11 mouse cellular contexts compared by ENCODE assay signal in the genomic region with DNA sequence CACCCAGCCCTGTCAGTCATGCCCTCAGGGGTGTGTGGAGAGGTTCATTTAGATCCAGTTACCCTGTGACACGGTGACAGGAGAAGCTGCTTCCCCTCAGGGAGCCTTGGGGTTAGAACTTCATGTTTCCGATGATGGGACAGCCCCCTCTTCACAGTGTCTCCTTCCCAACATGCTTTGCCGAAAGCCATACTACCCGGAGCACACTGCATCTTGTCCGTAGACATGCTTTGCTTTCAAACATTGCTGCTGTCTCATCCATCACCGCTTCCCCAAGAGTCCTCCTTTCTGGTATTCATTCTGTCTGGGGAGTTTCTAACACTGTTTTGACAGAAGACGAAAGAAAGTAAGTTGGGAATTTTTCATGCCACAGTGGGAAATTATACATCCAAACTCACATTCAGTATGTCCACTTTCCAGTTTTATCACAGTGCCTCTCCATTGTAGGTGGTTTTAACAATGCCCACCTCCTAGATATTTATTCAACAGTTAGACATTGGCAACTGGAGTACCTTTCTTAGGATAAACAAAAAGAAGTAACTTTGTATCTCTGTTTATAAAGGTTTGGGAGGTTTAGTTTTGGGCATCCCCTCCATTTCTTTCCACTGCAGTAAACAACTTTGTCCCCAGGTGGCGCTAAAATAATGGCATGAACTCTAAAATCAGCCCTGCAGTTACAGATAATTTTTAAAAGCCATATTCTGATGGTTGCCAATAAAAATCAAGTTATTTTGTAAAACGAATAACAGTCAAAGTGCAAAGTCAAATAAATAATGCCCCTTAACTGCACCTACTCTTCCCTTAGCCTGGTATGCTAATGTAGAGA. TPM values are rescaled to one million over a fixed set of nuclear protein-coding genes. Genes with fewer than 3 reads are reported as not detected.
DNase-seq lines count a peak whose midpoint lies in the region; ATAC-seq lines count a peak whose summit lies in the region.
"Had no signal": no experiment of that assay in that cellular context is flagged by ENCODE, and none has a peak within 500 bp of the region (broad histone marks: within the 10 kb centered on the region; RNA-seq: fewer than 3 reads in every experiment).

No protein-coding gene starts in this region.

- DNase-seq in hindbrain, embryonic 14.5 days (ENCODE audit: low spot score) = peak; percentile 83
- peak; percentile 74 for DNase-seq in testis, postnatal 10 days (ENCODE audit: low spot score)
- no peak for DNase-seq in testis, postnatal 14 days (ENCODE audit: low spot score)
- peak; percentile 37 for DNase-seq in c-Kit-positive CD71-positive TER-119-positive erythroid progenitor cells, embryonic 14.5 days (ENCODE audit: low spot score)
- peak; percentile 36 for DNase-seq in lung, postnatal 10 days
- no peak for DNase-seq in heart, postnatal 25 days (ENCODE audit: low spot score)

- H3K4me2 ChIP-seq in hindbrain, embryonic 14.5 days (replicated peaks) = no peak overlapping the region
- no peak overlapping the region for H3K4me2 ChIP-seq in hindbrain, embryonic 16.5 days (ENCODE audit: low read length)
- H3K4me2 ChIP-seq: embryonic facial prominence, embryonic 13.5 days had no signal

- no peak overlapping the region for H3K27ac ChIP-seq in hindbrain, embryonic 14.5 days
- H3K27ac ChIP-seq in hindbrain, embryonic 16.5 days (ENCODE audit: low read depth, low read length) = no peak overlapping the region
- H3K27ac ChIP-seq: embryonic facial prominence, embryonic 13.5 days had no signal

- no peak overlapping the region for H3K9ac ChIP-seq in hindbrain, embryonic 14.5 days
- no peak overlapping the region for H3K9ac ChIP-seq in hindbrain, embryonic 16.5 days (ENCODE audit: low read depth, low read length)
- H3K9ac ChIP-seq: embryonic facial prominence, embryonic 13.5 days had no signal

- intact Hi-C loops in heart, postnatal 25 days (cut with DNase I) = loop anchor here (2.0 to 5.0 kb wide), 3 partner anchors 76 to 258 kb away; no protein-coding TSS in a partner anchor

- H3K9me3 ChIP-seq in hindbrain, embryonic 14.5 days (ENCODE audit: control insufficient read depth, low read length) = no peaks in the 10 kb centered on the region
- H3K9me3 ChIP-seq in hindbrain, embryonic 16.5 days (ENCODE audit: control insufficient read depth, low read length) = no peaks in the 10 kb centered on the region
- H3K9me3 ChIP-seq: embryonic facial prominence, embryonic 13.5 days had no signal

- H3K4me3 ChIP-seq in hindbrain, embryonic 14.5 days (replicated peaks; ENCODE audit: low read length) = no peak overlapping the region
- no peak overlapping the region for H3K4me3 ChIP-seq in hindbrain, embryonic 16.5 days (ENCODE audit: low read length)
- H3K4me3 ChIP-seq: embryonic facial prominence, embryonic 13.5 days; myocyte had no signal

- H3K36me3 ChIP-seq in hindbrain, embryonic 14.5 days (replicated peaks; ENCODE audit: control insufficient read depth, insufficient read depth) = peaks cover 27% of the 10 kb centered on the region
- peaks cover 14% of the 10 kb centered on the region for H3K36me3 ChIP-seq in hindbrain, embryonic 16.5 days (ENCODE audit: control insufficient read depth, insufficient read depth, low read length)

- H3K27me3 ChIP-seq in hindbrain, embryonic 14.5 days (ENCODE audit: control insufficient read depth, insufficient read depth, low read length) = no peaks in the 10 kb centered on the region
- no peaks in the 10 kb centered on the region for H3K27me3 ChIP-seq in hindbrain, embryonic 16.5 days (replicated peaks; ENCODE audit: control insufficient read depth, insufficient read depth, low read length)

- no peak for ATAC-seq in hindbrain, embryonic 14.5 days (ENCODE audit: low FRiP score)
- no peak for ATAC-seq in hindbrain, embryonic 16.5 days
- ATAC-seq in monocyte, adult 5-6 weeks (replicated peaks; ENCODE audit: insufficient number of reproducible peaks, low FRiP score, low TSS enrichment, poor library complexity, severe bottlenecking) = no peak

- 42% methylated on average over 9 of the region's 9 CpGs for WGBS in hindbrain, embryonic 14.5 days
- WGBS in hindbrain, embryonic 16.5 days = 46% methylated on average over 9 of the region's 9 CpGs

- no peaks in the 10 kb centered on the region for H3K4me1 ChIP-seq in hindbrain, embryonic 14.5 days (replicated peaks; ENCODE audit: control insufficient read depth, insufficient read depth, low read length)
- H3K4me1 ChIP-seq in hindbrain, embryonic 16.5 days (ENCODE audit: control insufficient read depth, insufficient read depth, low read depth, low read length) = no peaks in the 10 kb centered on the region

RNA-seq across cellular contexts. Expression of a gene that starts 14.6 kb away (rescaled TPM):
- polyA plus RNA-seq in hindbrain, embryonic 14.5 days (2014; fragmentation: Nextera tagmentation; extraction: Ambion mirVana) = not detected in 2 replicates
- not detected in 2 replicates for polyA plus RNA-seq in hindbrain, embryonic 16.5 days (2015; fragmentation: Nextera tagmentation; extraction: Ambion mirVana)
- not detected in 3 replicates for total RNA-seq in monocyte, adult 5-6 weeks (2017)
- 10 to 100 TPM in 1 of 2 experiments, 1 to 10 TPM in 1; 9.7 to 11.6 TPM for total RNA-seq in heart, postnatal 25 days (2021)
- total RNA-seq: layer of hippocampus, adult 18-20 months had no signal
- polyA plus RNA-seq: embryonic facial prominence, embryonic 13.5 days; myocyte had no signal

RNA-seq across cellular contexts. Expression of a gene that starts 18.8 kb away (rescaled TPM):
- polyA plus RNA-seq in hindbrain, embryonic 14.5 days (2014; fragmentation: Nextera tagmentation; extraction: Ambion mirVana) = 96.5 and 109 TPM in 2 replicates
- polyA plus RNA-seq in hindbrain, embryonic 16.5 days (2015; fragmentation: Nextera tagmentation; extraction: Ambion mirVana) = 96.8 and 104 TPM in 2 replicates
- 181 to 198 TPM (median 183 TPM) in 3 replicates for total RNA-seq in monocyte, adult 5-6 weeks (2017)
- total RNA-seq in heart, postnatal 25 days (2021) = 10 to 100 TPM; 54.0 to 65.7 TPM

RNA-seq across cellular contexts. Expression of a gene that starts 19.0 kb away (rescaled TPM):
- polyA plus RNA-seq in hindbrain, embryonic 14.5 days (2014; fragmentation: Nextera tagmentation; extraction: Ambion mirVana) = 21.4 and 27.9 TPM in 2 replicates
- 20.1 and 23.5 TPM in 2 replicates for polyA plus RNA-seq in hindbrain, embryonic 16.5 days (2015; fragmentation: Nextera tagmentation; extraction: Ambion mirVana)
- 9.0 to 21.8 TPM (median 12.8 TPM) in 3 replicates for total RNA-seq in monocyte, adult 5-6 weeks (2017)
- 10 to 100 TPM; 11.1 to 13.4 TPM for total RNA-seq in heart, postnatal 25 days (2021)

RNA-seq across cellular contexts. Expression of a gene that starts 41.7 kb away (rescaled TPM):
- polyA plus RNA-seq in hindbrain, embryonic 14.5 days (2014; fragmentation: Nextera tagmentation; extraction: Ambion mirVana) = not detected in 2 replicates
- not detected in 2 replicates for polyA plus RNA-seq in hindbrain, embryonic 16.5 days (2015; fragmentation: Nextera tagmentation; extraction: Ambion mirVana)
- not detected in 3 replicates for total RNA-seq in monocyte, adult 5-6 weeks (2017)
- total RNA-seq in heart, postnatal 25 days (2021) = under 1 TPM in 1 of 2 experiments, not detected in 1; 0.21 TPM

Comparison
In these comparisons a context has a peak if more than half of its experiments do, and no peak if none do; other contexts are left out.
1. DNase-seq: peak in hindbrain, embryonic 14.5 days (single experiment), testis, postnatal 10 days (single experiment), c-Kit-positive CD71-positive TER-119-positive erythroid progenitor cells, embryonic 14.5 days (single experiment) and lung, postnatal 10 days (single experiment); none in testis, postnatal 14 days (single experiment) and heart, postnatal 25 days (single experiment).
2. RNA of a gene that starts 14.6 kb away (total RNA-seq): 9.7 to 11.6 TPM in heart, postnatal 25 days; not detected in monocyte, adult 5-6 weeks; every median in the first group is over 10 times any median in the second.